Mouse (Mus musculus) urinary bladder, postnatal 0 days (tissue): ENCODE data around the gene Cplx2. TPM values are rescaled to one million over a fixed set of nuclear protein-coding genes. Genes with fewer than 3 reads are reported as not detected.

Source experiments
- polyA plus RNA-seq: library from polyadenylated mRNA; unstranded; fragments of >200 nt; fragmentation: Nextera tagmentation; extraction: Ambion mirVana; gene quantifications from 2 replicates; pipeline ENCODE4 v1.2.1, GENCODE M21; 2015

Cplx2 gene
- 2.5 and 2.7 TPM in 2 replicates for polyA plus RNA-seq

GRCm38 (mm10) chr13:54371049-54371386 is at the start of gene Cplx2:
Gene Cplx2 (plus strand): TSS chr13:54371349.

Other genes starting within 250 kb of the Cplx2 start
- gene Hrh2, start 179.2 kb upstream of the Cplx2 start, polyA plus RNA-seq, result 0.05 and 0.18 TPM in 2 replicates
- 47.3 and 55.4 TPM in 2 replicates for gene Thoc3, start 97.5 kb downstream of the Cplx2 start, polyA plus RNA-seq
- 2.9 and 3.0 TPM in 2 replicates for gene Simc1, start 132.4 kb downstream of the Cplx2 start, polyA plus RNA-seq
- gene 4833439L19Rik, start 194.1 kb downstream of the Cplx2 start, polyA plus RNA-seq, result 95.0 and 99.7 TPM in 2 replicates
- 13.6 and 14.4 TPM in 2 replicates for gene Arl10, start 203.7 kb downstream of the Cplx2 start, polyA plus RNA-seq
- gene Nop16, start 218.7 kb downstream of the Cplx2 start, polyA plus RNA-seq, result 37.0 and 40.0 TPM in 2 replicates
- 214 and 221 TPM in 2 replicates for gene Higd2a, start 218.9 kb downstream of the Cplx2 start, polyA plus RNA-seq
- gene Cltb, start 240.0 kb downstream of the Cplx2 start, polyA plus RNA-seq, result 107 and 125 TPM in 2 replicates